Mouse (Mus musculus) testis, adult 2 months (tissue): ENCODE results near the gene Pmel.

Source experiments
- CTCF ChIP-seq: fragments of 200-500 bp; IDR thresholded peaks from 2 replicates; pipeline ENCODE4 v1.5.1; 2012; ENCODE audit warnings: low read depth, mild to moderate bottlenecking, inconsistent platforms, low read length, moderate library complexity; ENCODE audit not compliant: control insufficient read depth, insufficient read depth, insufficient replicate concordance
- POLR2A ChIP-seq: fragments of 200-500 bp; IDR thresholded peaks from 2 replicates; pipeline ENCODE4 v1.6.1; 2012; ENCODE audit warnings: low read depth, mild to moderate bottlenecking, inconsistent platforms, low read length, moderate library complexity; ENCODE audit not compliant: control insufficient read depth

DNA sequence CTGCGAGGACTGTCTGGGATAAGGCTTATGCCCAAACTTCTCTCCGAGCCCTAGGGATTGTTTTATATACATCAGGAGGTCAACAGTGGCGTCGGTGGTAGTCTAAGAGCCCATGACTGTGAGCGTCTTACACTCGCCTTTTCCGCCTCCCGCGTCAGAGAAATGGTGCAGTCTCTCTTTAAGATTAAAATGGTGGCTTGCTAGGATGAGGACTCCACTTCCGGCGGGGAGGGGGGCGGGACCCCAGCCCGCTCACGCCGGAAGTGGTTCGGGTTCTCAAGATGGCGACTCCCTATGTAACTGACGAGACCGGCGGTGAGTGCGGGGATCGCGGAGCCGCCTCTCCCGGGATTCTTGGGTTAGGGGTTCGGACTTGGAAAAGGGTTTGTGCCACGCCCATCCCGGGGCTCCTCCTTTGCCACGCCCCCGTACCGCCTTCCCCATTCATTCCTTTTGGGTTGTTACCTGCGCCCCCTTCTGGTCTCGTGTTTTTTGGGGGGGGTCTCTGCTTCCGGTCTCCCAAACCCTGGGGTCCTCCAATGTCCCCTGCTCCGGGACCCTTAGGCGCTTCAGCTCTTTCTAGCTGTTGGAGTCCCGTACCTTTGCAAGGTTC, 44.4 kb downstream of the Pmel start:
- TF ChIP-seq POLR2A = peak; percentile 59
- no peak for TF ChIP-seq CTCF
